Mouse (Mus musculus): ENCODE measurements around the gene Slc25a25. TPM values are rescaled to one million over a fixed set of nuclear protein-coding genes. Genes with fewer than 3 reads are reported as not detected.

Slc25a25 gene
- polyA plus RNA-seq, 1 experiment, result 19.9 TPM

DNA sequence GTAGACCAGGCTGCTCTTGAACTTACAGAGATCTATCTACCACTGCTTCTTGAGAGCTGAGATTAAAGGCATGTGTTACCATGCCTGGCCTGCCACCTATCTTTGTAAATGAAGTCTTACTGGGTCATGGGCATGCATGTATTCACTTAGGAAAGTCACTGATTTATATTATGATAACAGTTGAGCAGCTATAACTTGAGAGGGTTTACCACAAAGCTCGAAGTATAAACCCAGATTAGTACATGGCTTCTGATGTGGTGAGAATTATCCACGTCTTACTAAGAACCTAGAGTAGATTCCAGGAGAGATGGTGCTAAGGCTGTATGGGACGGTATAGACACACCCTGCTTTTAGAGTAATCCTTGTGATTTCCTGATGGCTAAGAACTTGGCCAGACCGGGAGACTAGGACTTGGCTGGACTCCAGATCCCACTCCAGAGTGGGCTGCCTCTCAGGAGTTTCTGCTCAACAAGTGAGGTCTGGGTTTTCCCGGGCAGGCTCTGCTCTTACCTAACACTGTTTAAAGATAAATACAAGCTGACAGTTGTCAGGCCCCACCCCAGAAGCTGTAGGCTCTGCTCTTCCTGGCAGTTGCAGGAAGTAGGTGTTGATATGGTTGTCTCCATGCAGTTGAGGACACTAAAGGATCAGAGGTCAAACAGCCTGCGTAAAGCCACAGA lies 13.1 kb upstream of the Slc25a25 start:
- 18% methylated on average over 6 of the region's 6 CpGs for whole genome bisulfite sequencing
- H3K4me1 ChIP-seq (ENCODE audit: control insufficient read depth, insufficient read depth, low read length), result peaks cover 13% of the 10 kb centered on the region
- no peak for DNase-seq
- no peak overlapping the region for H3K4me3 ChIP-seq (replicated peaks; ENCODE audit: extremely low read depth, low read depth, low read length)
- no peak for TF ChIP-seq CTCF (IDR thresholded peaks at IDR 0.05; ENCODE audit: insufficient read depth, low read length)
- TF ChIP-seq POLR2A (IDR thresholded peaks at IDR 0.05; ENCODE audit: borderline replicate concordance, extremely low read depth, low read depth, low read length), result no peak

DNA sequence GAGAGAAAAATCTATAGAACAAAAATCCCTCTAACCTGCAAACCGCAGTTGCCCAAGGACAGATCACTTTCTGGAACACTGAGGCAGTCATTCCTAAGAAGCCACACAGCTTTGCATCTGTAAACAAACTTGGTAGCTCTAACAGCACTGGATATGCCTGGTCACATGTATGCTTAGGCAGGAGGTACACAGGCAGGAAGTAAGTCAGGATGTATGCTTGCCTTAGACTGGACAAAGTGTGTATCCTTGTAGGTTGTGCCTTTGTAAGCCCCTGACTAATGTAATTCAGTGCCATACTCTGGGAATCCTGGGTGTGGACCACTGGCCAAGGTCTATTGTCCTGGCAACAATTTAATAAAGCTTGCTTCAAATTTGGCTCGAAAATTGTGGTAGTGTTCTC lies 12.5 kb upstream of the Slc25a25 start:
- DNase-seq, result no peak
- TF ChIP-seq CTCF (IDR thresholded peaks at IDR 0.05; ENCODE audit: insufficient read depth, low read length) (no peak), POLR2A (IDR thresholded peaks at IDR 0.05; ENCODE audit: borderline replicate concordance, extremely low read depth, low read depth, low read length) (no peak)
- 51% methylated on average over 2 of the region's 2 CpGs for WGBS
- no peak overlapping the region for H3K4me3 ChIP-seq (replicated peaks; ENCODE audit: extremely low read depth, low read depth, low read length)
- peaks cover 13% of the 10 kb centered on the region for H3K4me1 ChIP-seq (ENCODE audit: control insufficient read depth, insufficient read depth, low read length)

DNA sequence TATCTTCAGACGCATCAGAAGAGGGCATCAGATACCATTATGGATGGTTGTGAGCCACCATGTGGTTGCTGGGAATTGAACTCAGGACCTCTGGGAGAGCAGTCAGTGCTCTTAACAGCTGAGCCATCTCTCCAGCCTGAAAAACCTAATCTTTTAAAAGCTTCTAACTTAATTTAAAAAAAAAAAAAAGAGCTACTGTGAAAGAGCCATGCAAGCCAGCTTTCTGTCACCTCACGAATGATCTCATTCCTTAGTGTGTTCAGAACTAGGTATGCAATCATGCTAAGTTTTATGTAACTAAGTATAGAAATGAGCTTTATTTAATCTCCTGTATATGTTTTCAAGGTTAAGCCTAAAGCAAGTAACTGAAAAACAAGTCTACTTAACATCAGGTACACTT lies 8.4 kb upstream of the Slc25a25 start:
- WGBS, result 83% methylated on average over 2 of the region's 2 CpGs
- no peak overlapping the region for H3K4me3 ChIP-seq (replicated peaks; ENCODE audit: extremely low read depth, low read depth, low read length)
- peaks cover 14% of the 10 kb centered on the region for H3K4me1 ChIP-seq (ENCODE audit: control insufficient read depth, insufficient read depth, low read length)
- DNase-seq, result no peak
- TF ChIP-seq CTCF (IDR thresholded peaks at IDR 0.05; ENCODE audit: insufficient read depth, low read length) (no peak), POLR2A (IDR thresholded peaks at IDR 0.05; ENCODE audit: borderline replicate concordance, extremely low read depth, low read depth, low read length) (no peak)

DNA sequence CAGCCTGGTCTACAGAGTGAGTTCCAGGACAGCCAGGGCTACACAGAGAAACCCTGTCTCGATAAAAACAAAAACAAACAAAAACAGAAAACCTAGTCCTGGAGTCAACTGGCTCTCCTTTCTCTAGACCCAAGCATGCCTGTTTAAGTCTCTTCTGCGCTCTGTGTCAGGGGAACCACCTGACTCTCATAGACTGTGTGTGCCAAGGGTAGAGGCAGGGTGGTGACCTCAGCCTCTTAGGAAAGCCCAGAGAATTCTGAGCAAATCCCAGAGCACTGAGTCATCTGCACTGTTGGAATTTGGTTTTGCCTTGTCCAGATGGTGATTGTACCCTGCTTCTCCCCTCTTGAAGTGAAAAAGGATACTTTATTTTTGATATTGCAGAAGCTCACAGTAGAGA lies 7.1 kb upstream of the Slc25a25 start:
- WGBS, result 44% methylated on average over 2 of the region's 2 CpGs
- no peak for DNase-seq
- TF ChIP-seq CTCF (IDR thresholded peaks at IDR 0.05; ENCODE audit: insufficient read depth, low read length), result no peak
- no peak for TF ChIP-seq POLR2A (IDR thresholded peaks at IDR 0.05; ENCODE audit: borderline replicate concordance, extremely low read depth, low read depth, low read length)
- no peak overlapping the region for H3K4me3 ChIP-seq (replicated peaks; ENCODE audit: extremely low read depth, low read depth, low read length)
- H3K4me1 ChIP-seq (ENCODE audit: control insufficient read depth, insufficient read depth, low read length), result peaks cover 9% of the 10 kb centered on the region

DNA sequence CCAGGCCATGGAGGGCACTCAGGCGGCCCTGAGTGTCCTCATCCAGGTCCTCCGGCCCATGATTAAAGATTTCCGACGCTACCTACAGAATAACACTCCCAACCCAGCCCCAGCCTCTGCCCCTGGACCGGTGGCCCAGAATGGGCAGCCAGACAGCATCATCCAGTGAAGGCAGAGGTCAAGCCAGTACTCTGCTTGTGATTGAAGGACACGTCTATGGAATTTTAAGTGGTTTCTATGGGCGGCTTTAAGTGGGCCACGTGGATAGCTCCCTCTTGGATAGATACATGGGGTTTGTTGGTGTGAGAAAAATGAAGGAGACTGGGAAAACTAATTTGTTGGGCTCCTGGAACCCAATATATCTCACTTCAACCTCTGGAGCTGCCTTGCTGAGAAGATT lies 3.9 kb upstream of the Slc25a25 start:
- 77% methylated on average over 8 of the region's 8 CpGs for WGBS

DNA sequence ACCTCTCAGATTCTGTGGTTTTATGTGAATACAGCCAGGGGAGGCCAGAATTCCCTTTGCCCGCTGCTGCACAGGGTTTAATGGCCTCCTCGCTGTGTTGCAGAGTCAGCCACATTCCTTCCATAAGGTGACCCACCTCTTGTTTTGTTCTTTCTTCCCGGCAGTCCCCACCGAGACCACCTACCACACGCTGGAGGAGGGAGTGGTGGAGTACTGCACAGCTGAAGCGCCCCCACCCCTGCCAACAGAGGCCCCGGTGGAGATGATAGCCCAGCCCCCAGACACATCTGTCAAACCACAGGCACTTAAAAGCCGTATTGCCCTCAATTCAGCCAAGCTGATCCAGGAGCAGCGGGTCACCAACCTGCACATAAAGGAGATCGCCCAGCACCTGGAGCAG lies 3.4 kb upstream of the Slc25a25 start:
- TF ChIP-seq CTCF (IDR thresholded peaks at IDR 0.05; ENCODE audit: insufficient read depth, low read length), result no peak
- TF ChIP-seq POLR2A (IDR thresholded peaks at IDR 0.05; ENCODE audit: borderline replicate concordance, extremely low read depth, low read depth, low read length), result no peak
- no peak overlapping the region for H3K4me3 ChIP-seq (replicated peaks; ENCODE audit: extremely low read depth, low read depth, low read length)
- H3K4me1 ChIP-seq (ENCODE audit: control insufficient read depth, insufficient read depth, low read length), result peaks cover 21% of the 10 kb centered on the region
- WGBS, result 69% methylated on average over 10 of the region's 10 CpGs
- no peak for DNase-seq

More for the DNA sequence above, 3.9 kb upstream of the Slc25a25 start:
- DNase-seq, result peak; percentile 50
- H3K4me3 ChIP-seq (replicated peaks; ENCODE audit: extremely low read depth, low read depth, low read length), result no peak overlapping the region
- TF ChIP-seq CTCF (IDR thresholded peaks at IDR 0.05; ENCODE audit: insufficient read depth, low read length), result no peak
- TF ChIP-seq POLR2A (IDR thresholded peaks at IDR 0.05; ENCODE audit: borderline replicate concordance, extremely low read depth, low read depth, low read length), result no peak
- peaks cover 21% of the 10 kb centered on the region for H3K4me1 ChIP-seq (ENCODE audit: control insufficient read depth, insufficient read depth, low read length)

DNA sequence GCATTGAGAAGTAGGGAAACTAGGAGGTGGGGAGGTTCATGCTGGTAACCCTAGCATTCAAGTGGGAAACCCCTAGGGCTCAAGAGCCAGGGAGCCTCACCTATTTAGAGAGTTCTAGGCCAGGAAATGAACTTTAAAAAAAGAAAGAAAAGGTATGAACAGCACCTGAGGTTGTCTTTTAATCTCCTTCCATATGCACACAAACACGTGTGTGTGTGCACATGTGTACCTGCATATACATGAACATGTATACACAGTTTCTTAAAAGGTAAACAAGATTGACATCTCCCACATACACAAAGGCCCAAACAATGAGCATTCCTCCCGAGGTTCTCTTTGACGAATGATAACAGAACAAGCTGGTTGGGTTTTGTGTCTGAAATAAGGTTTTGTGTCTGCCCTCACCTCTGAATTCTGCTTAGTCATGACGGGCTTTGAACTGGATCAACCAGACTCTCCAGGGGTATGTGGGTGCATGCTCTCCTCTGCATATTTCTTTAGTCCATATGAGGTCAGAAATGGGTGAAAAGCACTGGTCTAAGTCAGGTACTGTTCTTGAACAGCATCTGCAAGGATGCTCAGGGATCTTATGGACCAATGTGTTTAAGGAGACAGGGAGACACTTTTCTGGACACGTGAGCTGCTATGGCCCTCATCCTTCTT lies 2.5 kb upstream of the Slc25a25 start:
- peaks cover 21% of the 10 kb centered on the region for H3K4me1 ChIP-seq (ENCODE audit: control insufficient read depth, insufficient read depth, low read length)
- TF ChIP-seq POLR2A (IDR thresholded peaks at IDR 0.05; ENCODE audit: borderline replicate concordance, extremely low read depth, low read depth, low read length) (no peak), CTCF (IDR thresholded peaks at IDR 0.05; ENCODE audit: insufficient read depth, low read length) (no peak)
- no peak overlapping the region for H3K4me3 ChIP-seq (replicated peaks; ENCODE audit: extremely low read depth, low read depth, low read length)
- DNase-seq, result no peak
- WGBS, result 55% methylated on average over 5 of the region's 5 CpGs

DNA sequence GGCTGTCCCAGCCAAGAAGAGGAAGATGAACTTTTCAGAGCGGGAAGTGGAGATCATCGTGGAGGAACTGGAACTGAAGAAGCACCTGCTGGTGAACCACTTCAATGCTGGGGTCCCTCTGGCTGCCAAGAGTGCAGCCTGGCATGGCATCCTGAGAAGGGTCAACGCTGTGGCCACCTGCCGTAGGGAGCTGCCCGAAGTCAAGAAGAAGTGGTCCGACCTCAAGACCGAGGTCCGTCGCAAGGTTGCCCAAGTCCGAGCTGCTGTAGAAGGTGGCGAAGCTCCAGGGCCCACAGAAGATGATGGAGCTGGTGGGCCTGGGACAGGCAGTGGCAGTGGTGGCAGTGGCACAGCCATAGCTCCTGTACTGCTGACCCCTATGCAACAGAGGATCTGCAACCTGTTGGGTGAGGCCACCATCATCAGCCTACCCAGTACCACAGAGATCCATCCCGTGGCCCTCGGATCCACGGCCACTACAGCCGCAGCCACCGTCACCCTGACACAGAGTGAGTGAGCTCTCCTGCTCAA lies 1.3 kb upstream of the Slc25a25 start:
- 91% methylated on average over 16 of the region's 16 CpGs for WGBS
- peaks cover 24% of the 10 kb centered on the region for H3K4me1 ChIP-seq (ENCODE audit: control insufficient read depth, insufficient read depth, low read length)
- TF ChIP-seq POLR2A (IDR thresholded peaks at IDR 0.05; ENCODE audit: borderline replicate concordance, extremely low read depth, low read depth, low read length) (no peak), CTCF (IDR thresholded peaks at IDR 0.05; ENCODE audit: insufficient read depth, low read length) (no peak)
- peak overlapping the region; percentile 61 for H3K4me3 ChIP-seq (replicated peaks; ENCODE audit: extremely low read depth, low read depth, low read length)
- no peak for DNase-seq

DNA sequence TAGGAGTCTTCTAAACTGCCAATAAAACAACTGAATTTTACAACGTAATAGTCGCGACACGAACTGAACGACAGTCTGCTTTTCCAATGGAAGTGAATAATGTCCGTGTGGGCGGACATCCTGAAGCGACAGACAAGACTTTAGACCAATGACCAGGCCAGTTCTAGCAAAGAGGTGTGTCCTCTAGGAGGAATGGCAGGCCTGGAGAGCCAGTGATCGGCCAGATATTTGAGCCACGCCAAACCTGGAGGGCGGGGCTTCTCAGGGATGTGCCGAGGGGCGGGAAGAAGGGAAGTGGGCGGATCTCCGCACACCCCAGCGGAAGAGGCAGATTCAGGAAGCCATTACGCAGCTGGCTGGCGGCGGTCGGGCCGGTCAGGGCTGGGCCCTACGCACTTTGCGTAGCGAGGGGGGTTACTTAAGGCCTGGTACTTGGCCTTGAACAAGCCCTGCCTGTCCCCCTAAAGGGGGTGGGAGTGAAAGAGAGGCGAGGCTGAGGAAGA lies 676 bp upstream of the Slc25a25 start:
- WGBS, result under 1% methylated on average over 25 of the region's 25 CpGs
- DNase-seq, result peak; percentile 98
- TF ChIP-seq POLR2A (IDR thresholded peaks at IDR 0.05; ENCODE audit: borderline replicate concordance, extremely low read depth, low read depth, low read length) (0 out of 2 replicates have a peak, but pooled peaks have one; percentile 43), CTCF (IDR thresholded peaks at IDR 0.05; ENCODE audit: insufficient read depth, low read length) (no peak)
- peak overlapping the region; percentile 61 for H3K4me3 ChIP-seq (replicated peaks; ENCODE audit: extremely low read depth, low read depth, low read length)
- peaks cover 27% of the 10 kb centered on the region for H3K4me1 ChIP-seq (ENCODE audit: control insufficient read depth, insufficient read depth, low read length)

All from lung, adult 2 months (tissue).